Mouse (Mus musculus) spleen, adult 2 months (tissue): ENCODE results near the gene Hs3st1.

Experiments
- CTCF ChIP-seq: fragments of 200-500 bp; IDR thresholded peaks from 2 replicates; pipeline ENCODE4 v1.5.1; 2011; ENCODE audit warnings: mild to moderate bottlenecking, inconsistent platforms; ENCODE audit not compliant: insufficient read depth, insufficient read length, insufficient replicate concordance; ENCODE audit errors: extremely low read depth
- POLR2A ChIP-seq: fragments of 200-500 bp; IDR thresholded peaks from 2 replicates; pipeline ENCODE4 v1.6.1; 2011; ENCODE audit warnings: low read depth, low read length, inconsistent platforms

DNA sequence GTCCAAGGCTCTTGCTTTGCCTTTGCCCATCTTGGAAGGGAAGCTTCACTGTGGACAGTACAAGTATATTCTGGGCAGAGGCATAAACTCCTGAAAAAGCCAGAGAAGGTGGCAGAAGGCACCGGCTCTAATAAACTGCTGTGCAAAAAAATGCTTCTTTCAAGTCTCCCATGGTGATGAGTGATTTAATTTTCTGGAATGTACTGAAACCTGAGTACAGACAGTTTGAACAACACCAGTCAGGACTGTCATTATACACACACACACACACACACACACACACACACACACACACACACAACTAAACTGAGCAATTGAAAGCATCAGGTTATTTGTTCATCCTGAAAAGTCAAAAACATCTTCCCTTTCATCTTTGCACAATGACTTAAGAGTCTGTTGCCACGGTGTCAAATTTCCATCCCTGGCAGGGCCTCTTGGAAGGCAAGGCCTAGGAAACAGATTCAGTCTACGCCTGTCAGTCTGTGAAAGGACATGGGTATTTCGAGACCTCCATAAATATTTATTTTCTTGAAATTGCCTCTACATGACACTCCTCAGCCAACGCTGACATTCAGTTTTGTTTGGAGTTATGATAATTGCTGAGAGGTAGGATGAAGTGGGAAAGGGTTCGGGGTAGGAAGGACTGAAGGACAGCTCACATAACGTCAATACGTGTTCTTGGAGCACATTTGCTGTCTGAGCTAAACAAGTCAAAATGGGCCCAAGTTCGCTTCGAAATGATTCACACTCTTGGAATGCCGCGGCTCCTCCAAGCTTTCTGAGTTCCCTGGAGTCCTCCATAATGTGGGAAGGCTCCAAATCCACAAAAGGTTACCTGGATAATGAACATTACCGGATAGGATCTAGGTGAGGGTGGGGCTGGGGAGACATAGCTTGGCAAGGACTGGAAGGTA is 131.7 kb downstream of the Hs3st1 start:
- TF ChIP-seq CTCF (no peak), POLR2A (no peak)
